Mouse (Mus musculus): Measurements from ENCODE around the gene Fam151b. TPM values are rescaled to one million over a fixed set of nuclear protein-coding genes. Genes with fewer than 3 reads are reported as not detected.

Gene Fam151b
- total and polyA plus RNA-seq, 3 experiments = 0.11 TPM; not detected in 2

- peaks cover 23% of the 10 kb centered on the region for H3K27me3 ChIP-seq (ENCODE audit: insufficient read depth, low read length)
- no peaks in the 10 kb centered on the region for H3K9me3 ChIP-seq (replicated peaks)
- ATAC-seq (ENCODE audit: extremely low read depth, insufficient number of reproducible peaks, low FRiP score, poor library complexity, severe bottlenecking) = no peak
- TF ChIP-seq TAL1 (conservative IDR thresholded peaks at IDR 0.05; ENCODE audit: low read depth, low read length) (no peak), CTCF (IDR thresholded peaks at IDR 0.05; ENCODE audit: low read depth, low read length) (no peak), GATA1 (IDR thresholded peaks at IDR 0.05; ENCODE audit: borderline replicate concordance, low read length) (no peak), POLR2AphosphoS5 (IDR thresholded peaks at IDR 0.05; ENCODE audit: insufficient replicate concordance, low read depth, low read length) (no peak), GATA2 (IDR thresholded peaks at IDR 0.05; ENCODE audit: borderline replicate concordance, low read depth, low read length) (no peak)
- no peaks in the 10 kb centered on the region for H3K36me3 ChIP-seq (replicated peaks)
- no peak for DNase-seq (ENCODE audit: low spot score)
- no peak overlapping the region for H3K4me3 ChIP-seq (ENCODE audit: low read depth, low read length)
- H3K4me1 ChIP-seq (ENCODE audit: insufficient read depth, low read depth, low read length) = no peaks in the 10 kb centered on the region
Measured at GRCm38 (mm10) chr13:92467891-92468290, 15.9 kb downstream of the Fam151b start.

- H3K4me1 ChIP-seq (ENCODE audit: insufficient read depth, low read depth, low read length) = no peaks in the 10 kb centered on the region
- DNase-seq (ENCODE audit: low spot score) = no peak
- peaks cover 16% of the 10 kb centered on the region for H3K27me3 ChIP-seq (ENCODE audit: insufficient read depth, low read length)
- no peaks in the 10 kb centered on the region for H3K36me3 ChIP-seq (replicated peaks)
- no peak for ATAC-seq (ENCODE audit: extremely low read depth, insufficient number of reproducible peaks, low FRiP score, poor library complexity, severe bottlenecking)
- no peaks in the 10 kb centered on the region for H3K9me3 ChIP-seq (replicated peaks)
- no peak overlapping the region for H3K4me3 ChIP-seq (ENCODE audit: low read depth, low read length)
- no peak for TF ChIP-seq GATA1 (IDR thresholded peaks at IDR 0.05; ENCODE audit: borderline replicate concordance, low read length)
- no peak for TF ChIP-seq GATA2 (IDR thresholded peaks at IDR 0.05; ENCODE audit: borderline replicate concordance, low read depth, low read length)
- no peak for TF ChIP-seq POLR2AphosphoS5 (IDR thresholded peaks at IDR 0.05; ENCODE audit: insufficient replicate concordance, low read depth, low read length)
- no peak for TF ChIP-seq TAL1 (conservative IDR thresholded peaks at IDR 0.05; ENCODE audit: low read depth, low read length)
- TF ChIP-seq CTCF (IDR thresholded peaks at IDR 0.05; ENCODE audit: low read depth, low read length) = no peak
Measured at GRCm38 (mm10) chr13:92464698-92465097, 19.1 kb downstream of the Fam151b start.

GRCm38 (mm10) chr13:92446872-92447271 lies 36.9 kb downstream of the Fam151b start:
- no peaks in the 10 kb centered on the region for H3K9me3 ChIP-seq (replicated peaks)
- H3K27me3 ChIP-seq (ENCODE audit: insufficient read depth, low read length) = peaks cover 11% of the 10 kb centered on the region
- H3K4me1 ChIP-seq (ENCODE audit: insufficient read depth, low read depth, low read length) = no peaks in the 10 kb centered on the region
- H3K36me3 ChIP-seq (replicated peaks) = no peaks in the 10 kb centered on the region
- no peak for ATAC-seq (ENCODE audit: extremely low read depth, insufficient number of reproducible peaks, low FRiP score, poor library complexity, severe bottlenecking)
- DNase-seq (ENCODE audit: low spot score) = no peak
- TF ChIP-seq POLR2AphosphoS5 (IDR thresholded peaks at IDR 0.05; ENCODE audit: insufficient replicate concordance, low read depth, low read length) (no peak), GATA1 (IDR thresholded peaks at IDR 0.05; ENCODE audit: borderline replicate concordance, low read length) (no peak), TAL1 (conservative IDR thresholded peaks at IDR 0.05; ENCODE audit: low read depth, low read length) (no peak), GATA2 (IDR thresholded peaks at IDR 0.05; ENCODE audit: borderline replicate concordance, low read depth, low read length) (no peak), CTCF (IDR thresholded peaks at IDR 0.05; ENCODE audit: low read depth, low read length) (no peak)
- H3K4me3 ChIP-seq (ENCODE audit: low read depth, low read length) = no peak overlapping the region

- H3K4me1 ChIP-seq (ENCODE audit: insufficient read depth, low read depth, low read length) = 0 out of 2 replicates have a peak, but pooled peaks cover 3% of the 10 kb centered on the region
- no peaks in the 10 kb centered on the region for H3K9me3 ChIP-seq (replicated peaks)
- H3K27me3 ChIP-seq (ENCODE audit: insufficient read depth, low read length) = peaks cover 3% of the 10 kb centered on the region
- ATAC-seq (ENCODE audit: extremely low read depth, insufficient number of reproducible peaks, low FRiP score, poor library complexity, severe bottlenecking) (no peak), DNase-seq (ENCODE audit: low spot score) (no peak)
- H3K4me3 ChIP-seq (ENCODE audit: low read depth, low read length) = no peak overlapping the region
- no peak for TF ChIP-seq GATA2 (IDR thresholded peaks at IDR 0.05; ENCODE audit: borderline replicate concordance, low read depth, low read length)
- no peak for TF ChIP-seq POLR2AphosphoS5 (IDR thresholded peaks at IDR 0.05; ENCODE audit: insufficient replicate concordance, low read depth, low read length)
- TF ChIP-seq CTCF (IDR thresholded peaks at IDR 0.05; ENCODE audit: low read depth, low read length) = no peak
- no peak for TF ChIP-seq TAL1 (conservative IDR thresholded peaks at IDR 0.05; ENCODE audit: low read depth, low read length)
- TF ChIP-seq GATA1 (IDR thresholded peaks at IDR 0.05; ENCODE audit: borderline replicate concordance, low read length) = no peak
- no peaks in the 10 kb centered on the region for H3K36me3 ChIP-seq (replicated peaks)
Measured at GRCm38 (mm10) chr13:92440286-92440685, 43.5 kb downstream of the Fam151b start.

GRCm38 (mm10) chr13:92438656-92439055 lies 45.2 kb downstream of the Fam151b start:
- Histone ChIP-seq H3K4me1 (ENCODE audit: insufficient read depth, low read depth, low read length) (0 out of 2 replicates have a peak, but pooled peaks cover 3% of the 10 kb centered on the region), H3K9me3 (replicated peaks) (no peaks in the 10 kb centered on the region), H3K27me3 (ENCODE audit: insufficient read depth, low read length) (peaks cover 4% of the 10 kb centered on the region), H3K36me3 (replicated peaks) (no peaks in the 10 kb centered on the region), H3K4me3 (ENCODE audit: low read depth, low read length) (no peak overlapping the region)
- TF ChIP-seq TAL1 (conservative IDR thresholded peaks at IDR 0.05; ENCODE audit: low read depth, low read length) (no peak), GATA1 (IDR thresholded peaks at IDR 0.05; ENCODE audit: borderline replicate concordance, low read length) (no peak), GATA2 (IDR thresholded peaks at IDR 0.05; ENCODE audit: borderline replicate concordance, low read depth, low read length) (no peak), POLR2AphosphoS5 (IDR thresholded peaks at IDR 0.05; ENCODE audit: insufficient replicate concordance, low read depth, low read length) (no peak), CTCF (IDR thresholded peaks at IDR 0.05; ENCODE audit: low read depth, low read length) (no peak)
- ATAC-seq (ENCODE audit: extremely low read depth, insufficient number of reproducible peaks, low FRiP score, poor library complexity, severe bottlenecking) (no peak), DNase-seq (ENCODE audit: low spot score) (no peak)

- ATAC-seq (ENCODE audit: extremely low read depth, insufficient number of reproducible peaks, low FRiP score, poor library complexity, severe bottlenecking) = no peak
- peaks cover 10% of the 10 kb centered on the region for H3K27me3 ChIP-seq (ENCODE audit: insufficient read depth, low read length)
- H3K36me3 ChIP-seq (replicated peaks) = no peaks in the 10 kb centered on the region
- no peak overlapping the region for H3K4me3 ChIP-seq (ENCODE audit: low read depth, low read length)
- no peaks in the 10 kb centered on the region for H3K4me1 ChIP-seq (ENCODE audit: insufficient read depth, low read depth, low read length)
- no peak for DNase-seq (ENCODE audit: low spot score)
- TF ChIP-seq GATA1 (IDR thresholded peaks at IDR 0.05; ENCODE audit: borderline replicate concordance, low read length) = no peak
- TF ChIP-seq CTCF (IDR thresholded peaks at IDR 0.05; ENCODE audit: low read depth, low read length) = no peak
- no peak for TF ChIP-seq POLR2AphosphoS5 (IDR thresholded peaks at IDR 0.05; ENCODE audit: insufficient replicate concordance, low read depth, low read length)
- H3K9me3 ChIP-seq (replicated peaks) = peaks cover 15% of the 10 kb centered on the region
Measured at GRCm38 (mm10) chr13:92427351-92427855, 56.4 kb downstream of the Fam151b start.

Measured in G1E (cell line).